Mouse (Mus musculus) embryonic fibroblast, embryonic 13.5 days (primary cell): ENCODE measurements around the gene Phpt1. TPM values are rescaled to one million over a fixed set of nuclear protein-coding genes. Genes with fewer than 3 reads are reported as not detected.
A peak's percentile ranks its signal among the peaks of the same experiment; 100 is the strongest.

Experiments used
- H3K27ac ChIP-seq: 2 replicates; pipeline ENCODE4 v1.5.1; 2012; ENCODE audit warnings: low read length, control low read depth, inconsistent platforms; ENCODE audit not compliant: insufficient read depth
- H3K4me1 ChIP-seq: 2 replicates; pipeline ENCODE4 v1.6.1; 2011; ENCODE audit warnings: low read length; ENCODE audit not compliant: control insufficient read depth, insufficient read depth
- H3K4me3 ChIP-seq: 2 replicates; pipeline ENCODE4 v1.5.1; 2011; ENCODE audit warnings: mild to moderate bottlenecking, control low read depth, low read length; ENCODE audit not compliant: insufficient read depth
- CTCF ChIP-seq: IDR thresholded peaks from 2 replicates; pipeline ENCODE4 v1.5.1; 2011; ENCODE audit warnings: mild to moderate bottlenecking, control low read depth, low read length, moderate library complexity, borderline replicate concordance; ENCODE audit not compliant: insufficient read depth
- POLR2A ChIP-seq: IDR thresholded peaks from 2 replicates; pipeline ENCODE4 v1.6.1; 2011; ENCODE audit warnings: low read depth, mild to moderate bottlenecking, control low read depth, low read length, moderate library complexity
- polyA plus RNA-seq: library from polyadenylated mRNA; stranded (reverse); fragments of >200 nt; gene quantifications from 2 replicates; pipeline ENCODE4 v1.2.4, GENCODE M21; 2011; ENCODE audit warnings: low read depth; ENCODE audit not compliant: missing spikeins, insufficient read length

Phpt1 gene
- polyA plus RNA-seq, 1 experiment = 46.4 TPM

DNA sequence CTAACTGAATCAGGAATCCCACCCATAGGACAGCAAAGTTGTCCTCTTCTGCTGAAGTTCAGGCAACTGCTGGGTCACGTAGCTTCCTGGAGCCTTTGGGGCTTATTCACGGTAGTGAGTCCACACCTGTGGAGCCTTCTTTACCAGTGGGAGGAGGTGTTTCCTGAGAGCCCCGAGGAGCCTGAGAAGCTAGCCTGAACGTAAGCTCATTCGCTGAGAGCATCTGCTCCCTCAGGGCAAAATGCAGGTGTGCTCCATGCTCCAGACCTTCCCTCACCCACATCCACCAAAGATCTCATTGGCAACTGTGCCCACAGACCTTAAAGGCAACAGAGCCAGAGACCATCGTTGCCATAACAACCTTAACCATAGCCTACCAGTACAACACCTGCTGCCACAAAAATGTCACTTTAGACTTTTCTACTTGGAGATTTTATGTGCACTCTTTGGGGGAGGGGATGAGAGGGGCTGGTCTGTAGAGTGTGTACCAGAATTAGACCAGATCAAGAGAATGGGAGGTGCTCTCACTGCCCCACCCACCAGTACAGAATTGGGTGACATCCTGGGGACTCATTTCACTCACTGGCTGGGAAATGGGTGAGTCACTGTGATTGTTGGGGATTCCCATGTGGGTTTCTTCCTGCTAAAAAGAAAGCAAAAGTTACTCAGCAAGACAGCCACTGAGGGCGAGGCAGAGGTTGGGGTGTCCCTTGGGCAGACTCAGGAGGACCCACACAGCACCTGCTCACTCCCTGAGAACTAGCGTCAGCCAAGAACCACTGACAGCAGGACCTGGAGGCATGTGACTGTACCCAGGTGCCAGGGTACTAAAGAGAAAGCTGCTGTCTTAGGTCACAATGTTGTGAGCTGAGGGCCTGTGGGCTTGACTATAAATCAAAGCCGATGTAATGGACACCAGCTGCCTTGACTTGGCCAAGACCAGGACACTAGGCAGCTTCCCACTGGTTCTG, 25.7 kb downstream of the Phpt1 start:
- Histone ChIP-seq H3K4me1 (peaks cover 5% of the 10 kb centered on the region; the same call in 1 of the 2 replicates), H3K4me3 (no peak overlapping the region), H3K27ac (no peak overlapping the region)
- no peak for TF ChIP-seq CTCF
- TF ChIP-seq POLR2A = no peak

DNA sequence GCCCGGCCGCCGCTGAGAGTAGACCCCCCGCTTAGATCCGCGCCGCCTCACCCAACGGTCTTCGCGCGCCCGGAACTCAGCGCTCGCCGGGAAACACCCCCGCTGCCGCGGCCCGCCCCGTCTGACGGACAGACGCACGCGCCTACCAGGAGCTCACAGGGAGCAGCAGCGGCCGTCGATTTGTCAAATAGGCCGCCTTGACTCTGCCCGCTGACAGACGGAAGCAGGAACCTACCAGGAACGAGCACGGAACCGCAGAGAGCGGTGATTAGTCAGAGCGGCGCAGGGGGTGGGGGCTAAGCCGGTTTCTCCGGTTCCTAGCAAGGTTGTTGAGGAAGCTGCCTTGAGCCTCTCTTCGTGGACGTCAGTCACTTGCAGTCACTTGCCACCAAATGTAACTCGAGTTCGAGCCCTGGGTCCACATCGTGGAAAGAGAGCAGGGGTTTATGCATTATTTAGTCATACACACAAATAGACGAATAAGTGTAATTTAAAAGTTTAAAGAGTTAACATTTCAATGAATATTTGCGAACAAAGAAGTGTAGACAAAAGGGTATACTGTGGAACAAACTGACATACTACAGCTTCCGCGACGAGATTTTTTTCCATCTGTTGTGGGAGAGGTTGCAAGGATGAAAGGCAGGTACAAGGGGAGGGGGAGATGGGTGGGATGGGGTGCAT, 28.1 kb downstream of the Phpt1 start, which contains the start of gene Traf2:
TSS of gene Traf2 (minus strand) at position 130 of the 681 bp plus-strand sequence.
- Histone ChIP-seq H3K4me3 (peak within 1 kb of the TSS; percentile 71), H3K27ac (peak within 1 kb of the TSS; percentile 44), H3K4me1 (peaks cover 9% of the 10 kb centered on the region)
- TF ChIP-seq CTCF = no peak
- peak; percentile 78 for TF ChIP-seq POLR2A

DNA sequence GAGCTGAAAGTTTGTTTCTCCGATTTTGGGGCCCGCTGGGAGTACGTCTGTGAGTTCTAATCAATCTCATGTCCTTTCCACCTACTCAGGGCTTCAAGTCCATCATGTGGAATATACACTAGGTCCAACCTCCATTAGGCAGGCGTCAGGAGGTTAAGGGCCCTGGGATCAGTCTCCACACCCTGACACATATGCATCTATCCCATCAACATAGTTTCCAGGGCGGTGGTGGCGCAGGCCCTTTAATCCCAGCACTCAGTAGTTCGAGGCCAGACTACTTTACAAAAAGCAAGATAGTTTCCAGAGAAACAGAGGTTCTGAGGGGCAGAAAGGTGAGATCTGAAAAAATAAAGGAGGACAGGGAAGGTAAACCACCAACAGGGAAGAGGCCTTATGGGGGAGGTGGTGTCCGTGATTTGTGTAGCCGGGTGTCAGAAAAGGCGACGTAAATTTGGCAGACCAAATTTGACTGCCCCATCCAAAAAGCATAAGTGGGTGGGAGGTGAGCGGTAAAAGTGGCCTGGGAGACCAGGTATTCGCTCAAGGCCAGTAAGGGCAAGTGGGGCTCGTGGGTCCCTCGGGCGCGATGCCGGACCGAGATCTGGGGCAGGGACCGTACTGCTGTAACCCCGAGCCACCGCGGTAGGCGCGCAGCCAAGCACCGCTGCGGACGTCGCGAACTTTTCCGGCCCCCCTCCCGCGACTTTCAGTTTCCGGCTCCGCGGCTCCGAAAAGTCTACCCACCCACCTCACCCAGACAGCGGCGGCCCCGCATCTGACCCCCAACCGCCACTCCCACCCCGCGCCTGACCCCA, 28.8 kb downstream of the Phpt1 start:
- TF ChIP-seq CTCF (no peak), POLR2A (peak; percentile 30; the same call in 1 of the 2 replicates)
- H3K4me3 ChIP-seq = peak overlapping the region; percentile 71
- H3K27ac ChIP-seq = peak overlapping the region; percentile 44
- peaks cover 12% of the 10 kb centered on the region for H3K4me1 ChIP-seq

DNA sequence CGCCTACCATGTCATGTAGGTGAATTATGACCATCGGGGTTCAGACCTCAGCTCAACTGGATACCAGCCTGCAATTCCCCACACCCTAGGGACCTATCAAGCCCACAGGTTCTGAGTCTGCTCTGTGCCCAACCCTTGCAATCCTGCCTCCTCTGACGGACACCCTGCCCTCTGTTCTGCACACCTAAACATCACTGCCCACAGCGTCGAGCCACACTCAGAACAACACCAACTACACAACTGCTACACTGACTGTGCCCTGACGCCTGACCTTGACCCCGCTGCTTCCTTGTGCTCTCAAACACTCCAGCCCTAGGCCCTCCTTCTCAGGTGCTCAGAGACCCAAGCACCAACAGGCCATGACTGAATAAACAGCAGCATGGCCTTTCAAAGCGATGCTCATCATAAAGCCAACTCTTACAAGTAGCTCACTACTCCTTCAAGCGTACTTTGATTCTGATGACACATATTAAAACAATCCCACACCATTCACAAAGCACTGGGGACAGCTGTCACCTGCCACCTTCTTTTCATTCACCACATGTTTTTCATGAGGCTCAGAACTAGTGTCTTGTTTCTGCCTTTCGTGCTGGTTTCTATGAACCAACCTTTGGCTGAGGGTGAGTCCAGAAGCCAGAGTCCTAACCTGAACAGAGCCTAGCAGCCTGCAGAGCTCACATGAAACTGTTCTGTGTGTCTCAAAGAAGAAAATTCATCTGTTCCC, 33.2 kb downstream of the Phpt1 start:
- TF ChIP-seq POLR2A = no peak
- TF ChIP-seq CTCF = no peak
- Histone ChIP-seq H3K27ac (no peak overlapping the region; the same call in 1 of the 2 replicates), H3K4me3 (no peak overlapping the region), H3K4me1 (peaks cover 9% of the 10 kb centered on the region)

DNA sequence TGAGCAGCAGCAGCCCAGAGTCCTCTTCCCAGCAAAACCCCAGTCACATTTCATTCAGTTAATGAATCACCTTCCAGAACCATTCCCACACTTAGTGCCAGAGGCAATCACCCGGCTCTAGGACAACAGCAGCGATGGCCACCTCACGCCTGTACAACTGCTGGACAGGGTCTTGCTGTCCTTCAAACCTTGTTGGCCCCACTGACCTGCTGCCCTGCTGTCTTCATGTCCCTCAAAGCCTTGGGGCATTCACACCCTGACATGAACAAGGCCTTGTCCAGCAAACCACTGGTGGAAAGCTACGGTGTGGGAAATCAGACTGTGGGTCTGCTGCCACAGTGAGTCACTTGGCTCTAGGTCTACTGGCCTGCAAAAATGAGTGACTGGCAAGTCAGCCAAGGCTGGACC, 34.5 kb downstream of the Phpt1 start:
- peak overlapping the region; percentile 67 for H3K27ac ChIP-seq
- H3K4me1 ChIP-seq = peaks cover 9% of the 10 kb centered on the region
- H3K4me3 ChIP-seq = no peak overlapping the region
- TF ChIP-seq POLR2A = no peak
- no peak for TF ChIP-seq CTCF

DNA sequence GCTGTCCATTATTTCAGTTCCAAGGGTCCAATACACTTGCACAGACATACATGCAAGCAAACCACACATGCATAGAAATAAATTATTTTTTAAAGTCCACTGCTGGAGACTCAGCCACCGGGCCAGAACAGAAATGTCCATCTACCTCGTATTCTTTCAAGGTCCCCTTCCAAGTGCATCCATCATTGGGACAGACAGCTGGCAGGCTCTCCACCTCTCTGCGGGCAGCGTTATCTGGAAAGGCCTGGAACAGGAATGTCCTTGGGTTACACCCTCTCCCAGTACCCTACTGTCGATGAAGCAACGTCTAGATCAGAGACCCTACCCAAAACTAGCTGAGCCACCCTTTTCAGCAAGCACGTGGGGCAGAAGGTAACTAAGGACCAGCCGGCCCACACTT, 38.5 kb downstream of the Phpt1 start:
- no peak overlapping the region for H3K27ac ChIP-seq
- H3K4me1 ChIP-seq = peaks cover 6% of the 10 kb centered on the region
- no peak overlapping the region for H3K4me3 ChIP-seq
- TF ChIP-seq CTCF = no peak
- no peak for TF ChIP-seq POLR2A

DNA sequence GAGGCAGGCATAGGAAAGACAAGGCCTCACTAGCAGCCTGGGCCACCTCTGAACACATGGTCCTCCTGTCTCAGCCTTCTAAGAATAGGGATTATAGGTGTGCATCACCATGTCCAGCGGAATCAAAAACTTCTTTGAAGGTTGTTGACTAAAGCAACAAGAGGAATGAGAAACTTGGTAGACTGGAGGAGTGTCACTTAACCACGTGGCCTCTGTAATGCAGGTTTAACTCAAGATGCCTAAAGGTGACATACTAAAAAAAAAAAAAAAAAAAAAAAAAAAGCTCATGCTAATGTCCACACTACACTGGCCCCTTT, 40.2 kb downstream of the Phpt1 start:
- H3K27ac ChIP-seq = peak overlapping the region; percentile 97
- TF ChIP-seq POLR2A (no peak), CTCF (no peak)
- no peak overlapping the region for H3K4me3 ChIP-seq
- H3K4me1 ChIP-seq = peaks cover 6% of the 10 kb centered on the region

DNA sequence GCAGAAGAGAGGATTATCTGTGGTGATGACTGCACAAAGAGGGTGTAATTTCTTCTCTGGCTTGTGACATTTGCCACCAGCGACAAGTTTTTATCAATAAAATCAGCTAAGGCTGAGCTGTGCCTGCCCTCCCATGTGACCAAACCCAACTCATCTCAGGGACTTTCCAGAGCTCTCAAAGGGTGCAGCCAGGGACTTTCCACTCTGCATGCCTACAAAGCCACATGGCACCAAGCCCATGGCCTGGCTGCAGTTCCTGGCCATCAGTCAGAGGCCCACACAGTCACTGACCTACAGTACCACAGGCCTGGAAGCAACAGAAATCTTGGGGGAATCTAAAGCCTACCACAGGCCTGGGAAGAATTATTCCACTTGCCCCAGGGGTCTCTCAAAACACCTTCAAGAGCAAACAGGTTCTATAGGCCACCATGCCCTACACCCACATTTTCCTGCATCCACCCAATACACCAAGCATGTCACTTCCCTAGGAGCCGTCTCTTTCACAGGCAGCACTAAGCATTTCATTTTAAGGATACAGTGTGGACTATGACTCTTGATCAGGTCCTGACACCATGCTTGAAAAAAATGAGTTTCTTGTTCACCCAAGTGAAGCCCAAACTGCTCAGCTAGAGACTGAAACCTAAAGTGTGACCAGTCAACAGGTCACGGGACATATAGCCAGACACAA, 40.7 kb downstream of the Phpt1 start:
- H3K27ac ChIP-seq = peak overlapping the region; percentile 97
- TF ChIP-seq CTCF = no peak
- TF ChIP-seq POLR2A = no peak
- no peak overlapping the region for H3K4me3 ChIP-seq
- H3K4me1 ChIP-seq = peaks cover 6% of the 10 kb centered on the region
